Mouse (Mus musculus) T-helper 1 cell (primary cell): ENCODE results near the gene Aldoc.
"Not testable (repeated sequence)": the region's sequence is repeated elsewhere in the genome, so short reads cannot be mapped to it uniquely, and the experiment has no call there.

Source experiments
- in situ Hi-C: fragments of 300-600 bp; cut with MboI, MseI; formaldehyde crosslinking; loops from one replicate; pipeline ENCODE4 v1.15.1; 2025; ENCODE audit warnings: high pct_unique_total_duplicates

Aldoc gene

DNA sequence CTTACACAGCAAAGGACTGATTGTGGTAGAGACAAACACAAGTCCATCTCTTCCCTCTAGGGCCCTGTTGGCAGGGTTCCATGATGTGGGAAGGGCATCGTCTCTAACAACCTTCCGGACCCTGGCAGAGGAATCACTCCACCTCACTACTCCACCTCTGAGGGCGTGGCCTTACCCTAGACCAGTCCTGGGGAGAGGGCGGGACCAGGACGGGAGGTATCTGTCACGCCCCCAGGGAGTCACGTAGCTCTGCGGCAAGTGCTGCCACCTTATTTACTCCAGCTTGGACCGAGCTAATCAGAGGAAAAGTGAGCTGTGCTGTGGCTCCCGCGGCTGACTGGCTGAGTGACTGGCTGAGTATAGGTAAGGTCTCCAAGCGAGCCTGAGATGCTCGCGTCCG is at the start of gene Aldoc:
Gene Aldoc, plus strand, starts transcription at position 109 of the 400 bp plus-strand sequence.
- in situ Hi-C loops, result no loop called here

- in situ Hi-C loops, result no loop called here
Measured at GRCm38 (mm10) chr11:78275596-78275995, 47.2 kb upstream of the Aldoc start.

GRCm38 (mm10) chr11:78276169-78276568 is 46.6 kb upstream of the Aldoc start:
- in situ Hi-C loops, result not testable (repeated sequence)

- in situ Hi-C loops, result no loop called here
Measured at GRCm38 (mm10) chr11:78278853-78279252, 43.9 kb upstream of the Aldoc start.

DNA sequence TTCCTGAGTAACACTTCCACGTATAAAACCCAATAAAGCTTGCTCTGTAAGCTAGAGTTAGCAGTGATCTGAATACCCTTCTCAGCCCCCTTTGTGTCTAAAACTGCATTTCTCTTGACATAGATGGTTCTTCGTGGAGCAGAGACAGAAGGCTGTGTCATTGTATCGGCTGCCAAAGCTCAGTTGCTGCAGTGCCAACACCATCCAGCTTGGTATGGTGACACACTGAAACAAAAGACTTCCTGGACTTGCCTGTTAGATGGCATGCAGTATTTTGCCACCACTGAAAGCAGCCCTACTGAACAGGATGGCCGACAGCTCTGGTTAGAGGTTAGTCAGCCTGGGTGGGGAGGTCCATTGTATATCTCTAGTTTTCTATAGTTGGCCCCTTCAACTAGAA is 43.2 kb upstream of the Aldoc start:
- in situ Hi-C loops, result no loop called here

DNA sequence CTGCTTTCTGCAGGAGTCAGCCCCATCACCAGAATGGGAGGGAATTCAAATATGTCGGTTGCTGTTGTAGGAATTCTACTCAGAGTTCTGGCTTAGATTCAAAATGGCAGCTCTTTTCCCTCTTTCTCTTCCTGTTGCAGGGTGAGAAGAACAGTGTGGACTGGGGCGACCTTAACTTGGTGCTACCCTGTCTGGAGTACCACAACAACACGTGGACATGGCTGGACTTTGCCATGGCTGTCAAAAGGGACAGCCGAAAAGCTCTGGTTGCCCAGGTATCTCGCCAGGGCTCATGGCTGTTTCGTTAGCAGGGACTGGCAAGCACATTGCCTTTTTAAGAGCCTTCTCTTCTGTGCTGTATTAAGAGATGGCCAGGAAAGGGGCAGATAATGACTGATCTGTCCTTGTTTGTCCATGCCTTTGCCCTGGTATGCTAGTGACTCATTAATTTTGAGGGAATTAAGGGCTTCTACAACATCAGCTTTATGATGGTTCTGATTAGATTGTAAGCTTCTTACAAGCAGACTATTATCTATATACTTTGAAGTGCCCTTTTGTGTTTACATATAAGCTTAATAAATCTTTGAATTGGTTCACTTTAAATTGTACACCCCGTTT is 33.5 kb upstream of the Aldoc start:
- in situ Hi-C loops, result no loop called here

DNA sequence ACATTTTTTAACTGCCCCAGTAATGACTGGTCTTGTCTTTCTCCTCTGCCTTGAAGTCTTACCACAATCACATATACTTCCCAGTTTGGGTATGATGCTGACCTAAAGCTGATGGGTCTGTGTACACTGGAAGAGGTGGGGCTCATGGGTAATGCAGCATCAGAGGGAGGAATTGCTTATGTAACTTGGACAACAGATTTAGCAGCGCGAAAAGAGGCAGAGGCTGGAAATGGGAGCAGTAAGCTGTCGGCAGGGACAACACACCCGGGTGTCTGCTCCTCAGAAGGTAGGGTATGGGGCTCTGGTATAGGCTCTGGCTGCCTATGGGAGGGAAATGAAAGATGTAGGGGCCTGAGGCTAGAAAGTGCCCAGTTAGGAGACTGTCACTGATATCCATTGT is 32.1 kb upstream of the Aldoc start, which contains the start of gene BC030499:
Gene BC030499, plus strand, starts transcription at position 188 of the 400 bp plus-strand sequence.
- in situ Hi-C loops, result no loop called here

- in situ Hi-C loops, result no loop called here
Measured at GRCm38 (mm10) chr11:78294585-78294984, 28.2 kb upstream of the Aldoc start.

DNA sequence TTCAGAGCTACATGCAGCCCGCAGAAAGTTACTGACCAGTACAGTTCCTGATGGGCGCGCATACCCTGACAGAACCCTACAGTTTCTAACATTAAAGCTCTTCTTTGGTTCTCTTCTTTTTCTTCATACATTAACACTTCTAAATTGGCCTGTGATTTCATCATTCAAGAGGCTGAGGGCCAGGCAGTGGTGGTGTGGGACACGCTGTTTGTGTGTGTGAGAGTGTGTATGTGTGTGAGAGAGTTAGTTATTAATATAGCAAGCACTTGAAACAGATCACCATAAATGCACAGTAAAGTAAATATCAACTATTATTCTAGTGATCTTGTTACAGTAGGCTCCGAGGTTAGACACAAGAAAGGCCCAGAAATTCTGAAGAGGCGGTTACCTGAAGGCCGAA is 21.9 kb upstream of the Aldoc start:
- in situ Hi-C loops, result no loop called here

DNA sequence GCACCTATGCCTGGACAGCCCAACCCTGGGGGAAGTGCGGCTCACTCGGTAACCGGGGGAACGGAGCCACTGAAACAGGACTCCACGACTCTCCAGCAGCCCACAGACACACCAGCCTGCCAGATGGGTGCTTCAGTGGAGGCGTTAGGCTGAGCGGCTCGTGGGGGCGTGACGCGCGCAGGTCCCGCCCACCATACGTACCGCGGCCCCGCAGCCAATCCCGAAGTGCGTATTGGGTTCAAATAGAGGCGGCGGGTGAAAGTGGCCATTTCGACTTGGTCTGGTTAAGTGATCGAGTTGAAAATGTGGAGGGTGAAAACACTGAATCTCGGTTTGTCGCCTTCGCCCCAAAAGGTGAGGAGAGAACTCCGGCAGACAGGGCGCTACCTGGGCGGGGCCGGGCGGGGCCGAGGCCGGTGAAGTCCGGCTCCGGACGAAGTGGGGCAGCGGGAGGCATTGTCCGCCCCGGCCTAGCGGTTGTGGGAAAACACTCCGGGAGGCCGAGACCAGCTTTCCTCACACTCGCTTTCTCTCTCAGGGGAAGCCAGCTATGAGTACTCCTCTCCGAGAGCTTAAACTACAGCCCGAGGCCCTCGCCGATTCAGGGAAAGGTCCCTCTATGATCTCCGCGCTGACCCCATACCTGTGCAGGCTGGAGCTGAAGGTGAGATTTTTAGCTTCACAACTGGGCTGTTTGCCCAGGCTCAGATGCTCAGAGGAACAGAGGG is 21.2 kb upstream of the Aldoc start, which contains the start of gene Spag5:
Gene Spag5, plus strand, starts transcription at position 173 of the 728 bp plus-strand sequence.
- in situ Hi-C loops, result no loop called here

DNA sequence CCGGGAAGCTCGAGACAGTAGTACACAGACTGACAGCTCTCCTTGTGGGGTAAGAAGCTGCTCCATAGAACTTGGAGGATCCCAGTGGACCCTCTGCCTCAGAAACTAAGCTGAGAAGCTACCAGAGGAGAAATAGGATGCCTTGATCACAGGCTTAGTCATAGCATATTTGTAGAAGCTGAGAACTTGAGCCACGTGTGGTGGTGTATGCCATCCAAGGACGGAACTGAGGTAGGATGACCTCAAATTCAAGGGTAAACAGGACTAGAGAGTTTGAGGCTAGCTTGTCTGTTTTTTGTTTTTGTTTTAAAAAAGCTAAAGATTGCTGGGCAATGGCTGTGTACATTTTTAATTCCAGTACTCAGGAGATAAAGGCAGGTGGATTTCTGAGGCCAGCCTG is 17.5 kb upstream of the Aldoc start:
- in situ Hi-C loops, result no loop called here

GRCm38 (mm10) chr11:78310861-78311511 is 11.8 kb upstream of the Aldoc start:
- in situ Hi-C loops, result no loop called here

DNA sequence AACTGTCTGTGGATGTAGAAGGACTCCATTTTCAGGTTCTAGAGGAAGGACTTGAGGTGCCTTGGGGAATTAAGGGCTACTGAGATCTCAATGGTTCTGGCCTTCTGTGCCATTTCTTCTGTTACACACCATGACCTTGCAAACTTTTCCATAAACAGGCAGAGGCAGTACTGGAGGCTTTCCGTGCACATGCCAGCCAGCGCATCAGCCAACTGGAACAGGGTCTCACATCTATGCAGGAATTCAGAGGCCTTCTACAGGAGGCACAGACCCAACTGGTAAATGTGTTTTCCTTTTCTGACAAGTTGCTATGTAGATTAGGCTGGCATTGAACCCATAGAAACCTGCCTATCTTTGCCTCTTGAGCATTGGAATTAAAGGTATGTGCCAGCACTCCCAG is 9.1 kb upstream of the Aldoc start:
- in situ Hi-C loops, result no loop called here

DNA sequence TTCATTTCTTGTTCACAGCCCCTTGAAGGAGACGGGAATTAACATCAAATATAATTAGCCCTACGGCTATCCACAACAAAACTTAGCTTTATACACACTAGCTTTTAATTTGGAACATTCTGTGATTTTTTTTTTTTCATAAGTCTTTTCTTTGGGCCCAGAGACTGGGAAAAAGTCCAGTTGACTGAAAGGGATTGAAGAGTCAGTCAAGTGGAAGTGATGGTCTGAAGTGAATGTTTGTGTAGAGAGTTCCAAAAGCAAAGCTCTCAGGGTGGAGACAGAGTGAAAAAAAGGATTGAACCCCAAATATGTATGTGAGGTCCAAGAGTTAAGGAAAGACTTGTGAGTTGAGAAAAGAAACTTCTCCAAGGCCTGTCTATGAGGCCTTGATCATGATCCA is 4.4 kb upstream of the Aldoc start:
- in situ Hi-C loops, result no loop called here

- in situ Hi-C loops, result no loop called here
Measured at GRCm38 (mm10) chr11:78322076-78322831, 514 bp upstream of the Aldoc start.

DNA sequence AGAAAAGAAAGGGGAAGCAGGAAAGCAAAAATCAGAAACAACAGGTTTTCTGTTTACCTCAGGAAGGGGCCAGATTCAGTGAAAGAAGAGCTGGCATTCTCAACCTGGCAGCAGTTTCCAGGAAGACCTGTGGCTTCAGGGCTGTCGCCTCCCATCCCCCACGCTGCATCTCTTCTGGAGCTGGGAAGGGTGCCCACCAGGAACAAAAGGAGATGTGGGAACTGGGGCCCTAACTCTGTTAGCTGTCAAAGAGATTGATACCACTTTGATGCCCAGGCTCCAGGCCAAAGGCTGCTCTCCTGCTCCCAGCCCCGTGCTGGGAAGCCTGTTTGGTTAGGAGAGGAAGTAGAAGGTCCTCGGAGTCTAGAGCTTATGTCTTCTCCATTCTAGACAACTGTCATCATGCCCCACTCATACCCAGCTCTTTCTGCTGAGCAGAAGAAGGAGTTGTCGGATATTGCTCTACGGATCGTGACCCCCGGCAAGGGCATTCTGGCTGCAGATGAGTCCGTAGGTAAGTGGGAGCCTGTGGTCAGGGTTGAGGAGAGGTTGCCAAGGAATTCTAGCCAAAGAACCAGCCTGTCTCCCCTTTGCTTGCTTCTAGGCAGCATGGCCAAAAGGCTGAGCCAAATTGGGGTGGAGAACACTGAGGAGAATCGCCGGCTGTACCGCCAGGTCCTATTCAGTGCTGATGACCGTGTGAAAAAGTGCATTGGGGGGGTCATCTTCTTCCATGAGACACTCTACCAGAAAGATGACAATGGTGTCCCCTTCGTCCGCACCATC is 1.4 kb downstream of the Aldoc start:
- in situ Hi-C loops, result no loop called here

GRCm38 (mm10) chr11:78324965-78325364 is 2.2 kb downstream of the Aldoc start:
- in situ Hi-C loops, result no loop called here

DNA sequence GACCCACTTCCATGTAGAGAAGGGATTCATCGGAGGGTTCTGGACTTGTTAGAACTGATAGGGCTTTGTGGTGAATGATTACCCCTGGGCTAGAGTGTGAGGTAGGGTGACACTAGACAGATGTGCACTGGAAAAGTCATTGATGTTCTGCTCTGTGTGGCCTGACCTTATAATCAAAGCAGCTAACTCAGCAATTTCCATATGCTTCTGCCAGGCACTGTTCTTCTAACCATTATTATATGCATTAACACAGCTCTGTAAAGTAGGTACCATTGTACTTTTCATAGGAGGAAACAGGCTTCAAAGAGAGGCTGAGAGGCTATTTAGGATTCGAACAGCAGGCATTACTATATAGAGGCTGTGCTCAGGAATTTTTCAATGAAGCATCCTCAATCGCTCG is 4.4 kb downstream of the Aldoc start:
- in situ Hi-C loops, result no loop called here

- in situ Hi-C loops, result no loop called here
Measured at GRCm38 (mm10) chr11:78327634-78328511, 5.1 kb downstream of the Aldoc start, which contains the start of gene Pigs. TSS of gene Pigs (plus strand) at chr11:78328415.

DNA sequence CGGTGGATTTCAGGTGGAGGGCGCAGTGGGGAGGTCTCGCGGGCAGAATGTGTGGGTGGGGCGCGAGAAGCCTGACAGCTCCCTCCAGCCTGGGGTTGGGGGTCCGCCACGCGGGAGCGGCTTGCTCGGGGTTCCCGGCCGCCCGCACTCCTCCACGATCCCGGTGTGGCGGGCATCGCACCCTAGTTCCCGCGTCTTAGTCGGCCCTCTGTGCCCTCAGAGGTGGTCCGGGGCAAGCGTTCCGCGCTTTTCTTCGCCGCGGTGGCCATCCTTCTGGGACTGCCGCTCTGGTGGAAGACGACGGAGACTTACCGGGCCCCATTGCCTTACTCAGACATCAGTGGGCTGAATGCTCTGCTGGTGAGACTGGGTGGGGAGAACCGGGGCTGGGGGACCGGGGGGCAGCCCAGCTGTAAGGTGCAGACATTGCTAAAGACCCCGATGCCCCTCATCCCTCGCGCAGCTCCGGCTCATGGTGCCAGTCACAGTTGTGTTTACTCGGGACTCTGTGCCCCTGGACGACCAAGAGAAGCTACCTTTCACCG is 5.8 kb downstream of the Aldoc start:
- in situ Hi-C loops, result no loop called here
